Mouse (Mus musculus) stomach, embryonic 15.5 days (tissue): ENCODE data around the gene Stxbp1. TPM values are rescaled to one million over a fixed set of nuclear protein-coding genes. Genes with fewer than 3 reads are reported as not detected.
A peak's percentile ranks its signal among the peaks of the same experiment; 100 is the strongest.

Experiments
- ATAC-seq: fragments of 200-750 bp; cut with Nextera tagmentation; 2 replicates; pipeline ENCODE4 v1.8.0; 2017; ENCODE audit warnings: low read depth, moderate number of reproducible peaks, moderate TSS enrichment; ENCODE audit not compliant: insufficient read depth, low FRiP score
- H3K27ac ChIP-seq: fragments of 300-500 bp; sonication (generic); 2 replicates; pipeline ENCODE4 v1.5.1; 2015; ENCODE audit warnings: mild to moderate bottlenecking, inconsistent platforms
- H3K27me3 ChIP-seq: fragments of 300-500 bp; sonication (generic); replicated peaks from 2 replicates; pipeline ENCODE4 v1.6.1; 2015; ENCODE audit warnings: inconsistent platforms
- H3K36me3 ChIP-seq: fragments of 300-500 bp; sonication (generic); 2 replicates; pipeline ENCODE4 v1.6.1; 2015; ENCODE audit warnings: inconsistent platforms
- H3K4me1 ChIP-seq: fragments of 300-500 bp; sonication (generic); 2 replicates; pipeline ENCODE4 v1.6.1; 2015; ENCODE audit warnings: inconsistent platforms
- H3K4me2 ChIP-seq: fragments of 300-500 bp; sonication (generic); 2 replicates; pipeline ENCODE4 v1.6.1; 2015; ENCODE audit warnings: mild to moderate bottlenecking, inconsistent platforms
- H3K4me3 ChIP-seq: fragments of 300-500 bp; sonication (generic); replicated peaks from 2 replicates; pipeline ENCODE4 v1.5.1; 2015; ENCODE audit warnings: inconsistent platforms
- H3K9ac ChIP-seq: fragments of 300-500 bp; sonication (generic); 2 replicates; pipeline ENCODE4 v1.6.1; 2015; ENCODE audit warnings: inconsistent platforms
- H3K9me3 ChIP-seq: fragments of 300-500 bp; sonication (generic); 2 replicates; pipeline ENCODE4 v1.6.1; 2016; ENCODE audit warnings: inconsistent platforms
- WGBS: fragments of 180-500 bp; shearing (Covaris S2); methylation state at CpG from one replicate; pipeline ENCODE4 v1.1.7; 2015; 5-methylcytosine and 5-hydroxymethylcytosine counted together
- polyA plus RNA-seq: library from polyadenylated mRNA; unstranded; fragments of >200 nt; fragmentation: Nextera tagmentation; extraction: Ambion mirVana; gene quantifications from 2 replicates; pipeline ENCODE4 v1.2.1, GENCODE M21; 2015

Stxbp1 gene
- polyA plus RNA-seq, 1 experiment from 2014 or later: 20.0 TPM

GRCm38 (mm10) chr2:32870275-32871100 lies 23.4 kb upstream of the Stxbp1 start:
- 40% methylated on average over 8 of the region's 8 CpGs for WGBS
- no peak overlapping the region for H3K9ac ChIP-seq
- H3K27me3 ChIP-seq: no peaks in the 10 kb centered on the region
- peaks cover 32% of the 10 kb centered on the region for H3K4me1 ChIP-seq
- H3K9me3 ChIP-seq: no peaks in the 10 kb centered on the region
- H3K27ac ChIP-seq: peak overlapping the region; percentile 82
- ATAC-seq: peak; percentile 51; the same call in 1 of the 2 replicates
- H3K4me3 ChIP-seq: no peak overlapping the region
- no peak overlapping the region; the same call in 1 of the 2 replicates for H3K4me2 ChIP-seq
- H3K36me3 ChIP-seq: no peaks in the 10 kb centered on the region

DNA sequence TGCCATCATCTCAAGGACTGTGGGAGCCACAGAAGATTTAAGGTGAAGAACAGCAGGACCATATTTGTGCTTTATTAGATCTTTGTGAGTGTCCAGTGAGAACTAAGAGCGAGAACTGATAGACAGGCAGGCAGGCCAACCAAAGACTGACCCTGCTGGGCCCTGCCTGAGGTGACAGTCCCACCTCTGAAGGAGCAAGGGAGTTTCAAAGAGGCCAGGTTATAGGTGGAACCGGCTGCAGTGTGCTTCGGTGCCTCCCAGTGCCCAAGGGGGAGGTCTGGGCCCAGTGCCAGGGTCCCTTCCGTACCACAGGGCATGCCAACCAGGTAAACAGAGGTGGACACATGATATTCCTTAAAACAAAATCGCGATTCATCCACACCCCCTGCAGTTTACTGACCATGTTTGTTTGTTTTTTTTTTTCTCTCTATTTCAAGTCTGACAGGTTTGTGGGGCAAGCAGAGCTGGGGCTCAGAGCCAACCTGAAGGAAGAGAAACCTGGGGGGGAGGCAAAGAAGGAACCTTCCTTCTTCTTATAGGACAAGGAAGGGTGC lies 22.8 kb upstream of the Stxbp1 start:
- Histone ChIP-seq H3K27ac (peak overlapping the region; percentile 82), H3K27me3 (no peaks in the 10 kb centered on the region), H3K9me3 (no peaks in the 10 kb centered on the region), H3K4me2 (no peak overlapping the region; the same call in 1 of the 2 replicates), H3K4me3 (no peak overlapping the region), H3K36me3 (no peaks in the 10 kb centered on the region), H3K4me1 (peaks cover 26% of the 10 kb centered on the region), H3K9ac (no peak overlapping the region)
- no peak for ATAC-seq
- 47% methylated on average over 6 of the region's 6 CpGs for WGBS

DNA sequence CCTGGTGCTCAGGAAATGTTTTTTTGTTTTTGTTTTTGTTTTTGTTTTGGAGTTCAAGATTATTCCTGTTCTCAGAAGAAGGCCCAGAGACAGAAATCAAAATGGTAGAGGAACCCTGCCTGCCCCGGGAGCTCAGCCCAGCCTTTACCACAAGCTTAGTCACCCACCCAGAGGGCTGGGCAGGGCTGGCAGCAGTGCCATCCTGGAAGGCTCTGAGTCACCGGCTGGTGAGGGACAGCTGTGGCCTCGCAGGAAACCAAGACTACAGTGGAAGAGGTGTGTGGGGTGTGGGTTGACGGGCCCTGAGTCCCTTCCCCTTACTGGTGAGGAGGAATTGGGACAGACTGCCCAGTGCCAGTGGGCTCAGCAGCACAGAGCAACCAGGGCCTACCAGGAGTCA lies 20.3 kb upstream of the Stxbp1 start:
- Histone ChIP-seq H3K36me3 (no peaks in the 10 kb centered on the region), H3K27me3 (no peaks in the 10 kb centered on the region), H3K27ac (no peak overlapping the region), H3K9ac (no peak overlapping the region), H3K4me2 (no peak overlapping the region), H3K4me1 (peaks cover 13% of the 10 kb centered on the region), H3K9me3 (no peaks in the 10 kb centered on the region), H3K4me3 (no peak overlapping the region)
- ATAC-seq: no peak
- WGBS: 62% methylated on average over 4 of the region's 4 CpGs

DNA sequence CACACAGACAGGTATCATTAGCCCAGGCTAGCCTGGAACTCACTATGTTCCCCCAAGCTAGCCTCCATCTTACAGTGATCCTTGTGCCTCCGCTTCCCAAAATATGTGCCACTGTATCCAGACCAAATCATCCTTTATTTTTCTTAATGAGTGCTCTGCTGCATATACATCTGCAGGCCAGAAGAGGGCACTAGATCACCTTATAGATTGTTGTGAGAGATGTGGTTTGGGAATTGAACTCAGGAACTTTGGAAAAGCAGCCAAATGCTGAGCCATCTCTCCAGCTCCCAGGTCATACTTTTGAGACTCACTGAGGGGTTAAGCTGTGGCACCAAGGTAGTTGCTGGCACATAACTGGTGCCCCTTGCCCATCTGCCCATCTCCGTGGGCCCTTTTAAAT lies 17.7 kb upstream of the Stxbp1 start:
- Histone ChIP-seq H3K9ac (no peak overlapping the region), H3K4me3 (no peak overlapping the region), H3K4me2 (no peak overlapping the region), H3K27me3 (no peaks in the 10 kb centered on the region), H3K4me1 (peaks cover 4% of the 10 kb centered on the region), H3K27ac (no peak overlapping the region), H3K36me3 (no peaks in the 10 kb centered on the region), H3K9me3 (no peaks in the 10 kb centered on the region)
- 60% methylated on average over 2 of the region's 2 CpGs for WGBS
- no peak for ATAC-seq

DNA sequence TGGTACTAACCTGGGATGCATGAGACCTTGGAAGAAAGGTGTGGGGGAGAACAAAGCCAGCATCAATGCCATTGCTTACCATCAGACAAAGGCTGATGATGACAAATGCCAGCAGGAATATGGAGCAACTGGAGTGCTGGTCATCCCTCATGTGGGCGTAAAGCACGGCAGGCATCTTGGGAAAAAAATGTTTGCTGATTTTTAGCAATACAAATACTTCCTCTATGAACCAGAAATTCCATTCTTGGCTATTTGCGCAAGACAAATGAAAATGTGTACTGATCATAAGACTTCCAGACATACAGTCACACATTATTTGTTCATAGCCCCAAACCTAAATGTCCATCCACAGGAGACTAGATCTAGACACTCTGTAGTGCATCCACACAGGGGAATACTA lies 16.3 kb upstream of the Stxbp1 start:
- no peak overlapping the region for H3K4me3 ChIP-seq
- no peaks in the 10 kb centered on the region for H3K36me3 ChIP-seq
- 81% methylated on average over 3 of the region's 3 CpGs for WGBS
- ATAC-seq: no peak
- H3K27me3 ChIP-seq: no peaks in the 10 kb centered on the region
- H3K4me2 ChIP-seq: no peak overlapping the region
- H3K4me1 ChIP-seq: no peaks in the 10 kb centered on the region
- no peak overlapping the region for H3K9ac ChIP-seq
- H3K27ac ChIP-seq: no peak overlapping the region
- no peaks in the 10 kb centered on the region for H3K9me3 ChIP-seq

GRCm38 (mm10) chr2:32860799-32861198 lies 13.8 kb upstream of the Stxbp1 start:
- Histone ChIP-seq H3K27me3 (no peaks in the 10 kb centered on the region), H3K36me3 (no peaks in the 10 kb centered on the region), H3K9me3 (no peaks in the 10 kb centered on the region), H3K4me1 (no peaks in the 10 kb centered on the region), H3K27ac (no peak overlapping the region), H3K4me2 (no peak overlapping the region), H3K4me3 (no peak overlapping the region), H3K9ac (no peak overlapping the region)
- WGBS: 86% methylated on average over 8 of the region's 8 CpGs
- ATAC-seq: no peak

- 83% methylated on average over 5 of the region's 5 CpGs for WGBS
- no peak for ATAC-seq
- H3K36me3 ChIP-seq: no peaks in the 10 kb centered on the region
- no peaks in the 10 kb centered on the region for H3K27me3 ChIP-seq
- no peak overlapping the region for H3K9ac ChIP-seq
- H3K27ac ChIP-seq: no peak overlapping the region
- H3K9me3 ChIP-seq: no peaks in the 10 kb centered on the region
- no peaks in the 10 kb centered on the region for H3K4me1 ChIP-seq
- H3K4me3 ChIP-seq: no peak overlapping the region
- H3K4me2 ChIP-seq: no peak overlapping the region
Measured at GRCm38 (mm10) chr2:32859622-32860012, 12.6 kb upstream of the Stxbp1 start.

DNA sequence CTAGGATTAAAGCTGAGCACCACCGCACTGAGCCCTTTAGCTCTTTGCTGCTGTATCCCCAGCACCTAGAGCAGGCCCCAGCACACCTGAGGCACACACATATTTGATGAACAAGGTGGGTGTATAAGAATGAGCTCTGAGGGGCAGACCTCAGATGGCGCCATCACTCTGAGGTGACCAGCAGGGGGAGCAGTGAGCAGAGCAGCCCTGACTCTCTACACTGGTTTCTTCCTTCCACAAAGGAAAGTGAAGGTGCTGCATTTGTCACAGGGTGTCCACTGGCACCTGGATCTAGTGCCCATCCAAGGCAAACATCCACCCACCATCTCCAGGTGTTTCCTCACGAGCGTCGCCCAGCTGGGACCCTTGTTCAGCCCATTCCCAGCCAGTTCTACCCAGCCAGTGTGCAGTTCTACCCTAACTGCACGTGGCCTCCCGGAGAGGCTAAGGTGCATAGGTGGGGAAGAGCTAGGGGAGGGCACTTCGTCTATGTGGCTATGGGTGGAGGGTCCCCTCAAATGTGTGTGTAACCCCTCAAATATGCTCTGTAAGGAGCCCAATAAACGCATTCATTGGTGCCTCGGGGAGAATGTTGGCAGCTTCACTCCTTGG lies 12.1 kb upstream of the Stxbp1 start:
- Histone ChIP-seq H3K4me3 (no peak overlapping the region), H3K27me3 (no peaks in the 10 kb centered on the region), H3K4me2 (no peak overlapping the region), H3K36me3 (no peaks in the 10 kb centered on the region), H3K9me3 (no peaks in the 10 kb centered on the region), H3K27ac (no peak overlapping the region), H3K9ac (no peak overlapping the region), H3K4me1 (no peaks in the 10 kb centered on the region)
- WGBS: 42% methylated on average over 10 of the region's 10 CpGs
- no peak for ATAC-seq

- WGBS: 2% methylated on average over 7 of the region's 7 CpGs
- no peaks in the 10 kb centered on the region for H3K36me3 ChIP-seq
- H3K9me3 ChIP-seq: no peaks in the 10 kb centered on the region
- no peak overlapping the region for H3K4me3 ChIP-seq
- ATAC-seq: 0 out of 2 replicates have a peak, but pooled peaks have one; percentile 16
- no peak overlapping the region for H3K9ac ChIP-seq
- no peak overlapping the region for H3K4me2 ChIP-seq
- H3K27ac ChIP-seq: no peak overlapping the region
- H3K4me1 ChIP-seq: no peaks in the 10 kb centered on the region
- no peaks in the 10 kb centered on the region for H3K27me3 ChIP-seq
Measured at GRCm38 (mm10) chr2:32857584-32857983, 10.5 kb upstream of the Stxbp1 start.

- H3K27me3 ChIP-seq: no peaks in the 10 kb centered on the region
- 49% methylated on average over 5 of the region's 5 CpGs for WGBS
- H3K4me3 ChIP-seq: no peak overlapping the region
- H3K9me3 ChIP-seq: no peaks in the 10 kb centered on the region
- no peaks in the 10 kb centered on the region for H3K36me3 ChIP-seq
- no peak overlapping the region for H3K27ac ChIP-seq
- no peak overlapping the region for H3K9ac ChIP-seq
- H3K4me1 ChIP-seq: no peaks in the 10 kb centered on the region
- no peak for ATAC-seq
- no peak overlapping the region for H3K4me2 ChIP-seq
Measured at GRCm38 (mm10) chr2:32855790-32856465, 8.9 kb upstream of the Stxbp1 start.

- H3K4me1 ChIP-seq: no peaks in the 10 kb centered on the region
- no peak for ATAC-seq
- no peaks in the 10 kb centered on the region for H3K36me3 ChIP-seq
- H3K4me2 ChIP-seq: no peak overlapping the region
- H3K27me3 ChIP-seq: no peaks in the 10 kb centered on the region
- no peak overlapping the region for H3K9ac ChIP-seq
- H3K4me3 ChIP-seq: no peak overlapping the region
- 61% methylated on average over 7 of the region's 7 CpGs for WGBS
- no peaks in the 10 kb centered on the region for H3K9me3 ChIP-seq
- no peak overlapping the region for H3K27ac ChIP-seq
Measured at GRCm38 (mm10) chr2:32855046-32855785, 8.2 kb upstream of the Stxbp1 start.
